Mouse (Mus musculus) G1E (cell line): ENCODE results near the gene Aurka. TPM values are rescaled to one million over a fixed set of nuclear protein-coding genes. Genes with fewer than 3 reads are reported as not detected.
A peak's percentile ranks its signal among the peaks of the same experiment; 100 is the strongest.

Experiments used
- ATAC-seq: 2 replicates; pipeline ENCODE4 v1.8.0; 2016; ENCODE audit warnings: mild to moderate bottlenecking; ENCODE audit not compliant: insufficient number of reproducible peaks, poor library complexity, low FRiP score, severe bottlenecking; ENCODE audit errors: extremely low read depth
- DNase-seq: peaks from one replicate; pipeline ENCODE4 v3.0.0; 2012; ENCODE audit warnings: low spot score
- H3K27me3 ChIP-seq: 2 replicates; pipeline ENCODE4 v1.6.1; 2012; ENCODE audit warnings: mild to moderate bottlenecking, low read length, inconsistent platforms; ENCODE audit not compliant: insufficient read depth
- H3K36me3 ChIP-seq: replicated peaks from 2 replicates; pipeline ENCODE3; 2012; ENCODE audit warnings: mild to moderate bottlenecking, inconsistent platforms
- H3K4me1 ChIP-seq: 2 replicates; pipeline ENCODE4 v1.6.1; 2012; ENCODE audit warnings: low read depth, low read length, inconsistent platforms, mixed read lengths; ENCODE audit not compliant: insufficient read depth
- H3K4me3 ChIP-seq: 2 replicates; pipeline ENCODE4 v1.5.1; 2012; ENCODE audit warnings: low read depth, mild to moderate bottlenecking, inconsistent platforms, low read length, moderate library complexity, mixed read lengths
- H3K9me3 ChIP-seq: replicated peaks from 2 replicates; pipeline ENCODE4 v1.6.1; 2012; ENCODE audit warnings: inconsistent platforms
- CTCF ChIP-seq: IDR thresholded peaks from 2 replicates; pipeline ENCODE4 v1.5.1; 2012; ENCODE audit warnings: low read depth, low read length, inconsistent platforms, mixed read lengths
- GATA1 ChIP-seq: IDR thresholded peaks from 2 replicates; pipeline ENCODE4 v1.6.1; 2012; ENCODE audit warnings: borderline replicate concordance, low read length, inconsistent platforms, mixed read lengths
- GATA2 ChIP-seq: IDR thresholded peaks from 2 replicates; pipeline ENCODE4 v1.6.1; 2012; ENCODE audit warnings: low read depth, low read length, inconsistent platforms, borderline replicate concordance
- POLR2AphosphoS5 ChIP-seq: IDR thresholded peaks from 2 replicates; pipeline ENCODE4 v1.6.1; 2012; ENCODE audit warnings: low read depth, low read length, inconsistent platforms; ENCODE audit not compliant: insufficient replicate concordance
- TAL1 ChIP-seq: conservative IDR thresholded peaks from 2 replicates; pipeline ENCODE4 v1.6.1; 2012; ENCODE audit warnings: low read depth, low read length, inconsistent platforms, mixed read lengths
- polyA plus RNA-seq: library from polyadenylated mRNA; stranded (reverse); fragments of >175 nt; gene quantifications from 2 replicates; pipeline ENCODE4 v1.2.3, GENCODE M21; 2012
- total RNA-seq, 2 experiments: library from RNA; stranded (forward) in 1 of 2; stranded (reverse) in 1 of 2; fragments of 200-1000 nt in 1 of 2; fragments of >200 nt in 1 of 2; fragmentation: Nextera tagmentation in 1 of 2; gene quantifications; 2 replicates each; pipeline ENCODE4 v1.2.3; 2014 to 2017

Gene Aurka
- total and polyA plus RNA-seq, 3 experiments: 22.0 to 159 (median 63.1) TPM

GRCm38 (mm10) chr2:172384715-172385114 is 14.4 kb upstream of the Aurka start:
- no peak overlapping the region for H3K4me3 ChIP-seq
- ATAC-seq (no peak), DNase-seq (no peak)
- H3K36me3 ChIP-seq: peaks cover 41% of the 10 kb centered on the region
- TF ChIP-seq TAL1: no peak
- TF ChIP-seq GATA2: no peak
- peaks cover 14% of the 10 kb centered on the region for H3K4me1 ChIP-seq
- H3K9me3 ChIP-seq: no peaks in the 10 kb centered on the region
- H3K27me3 ChIP-seq: no peaks in the 10 kb centered on the region

- DNase-seq: no peak
- ATAC-seq: no peak
- peaks cover 69% of the 10 kb centered on the region for H3K36me3 ChIP-seq
Measured at GRCm38 (mm10) chr2:172381898-172382297, 11.6 kb upstream of the Aurka start.

GRCm38 (mm10) chr2:172381341-172381740 is 11.0 kb upstream of the Aurka start:
- no peaks in the 10 kb centered on the region for H3K27me3 ChIP-seq
- H3K36me3 ChIP-seq: peaks cover 74% of the 10 kb centered on the region
- DNase-seq: no peak
- ATAC-seq: no peak
- no peak overlapping the region for H3K4me3 ChIP-seq
- H3K9me3 ChIP-seq: no peaks in the 10 kb centered on the region
- H3K4me1 ChIP-seq: peaks cover 29% of the 10 kb centered on the region
- TF ChIP-seq POLR2AphosphoS5 (no peak), GATA1 (no peak), GATA2 (no peak), CTCF (no peak), TAL1 (no peak)

More at GRCm38 (mm10) chr2:172381898-172382297, 11.6 kb upstream of the Aurka start:
- Histone ChIP-seq H3K27me3 (no peaks in the 10 kb centered on the region), H3K9me3 (no peaks in the 10 kb centered on the region), H3K4me3 (no peak overlapping the region), H3K4me1 (peaks cover 26% of the 10 kb centered on the region)
- no peak for TF ChIP-seq GATA1
- no peak for TF ChIP-seq CTCF
- TF ChIP-seq POLR2AphosphoS5: no peak
- no peak for TF ChIP-seq GATA2
- TF ChIP-seq TAL1: no peak

- no peak for ATAC-seq
Measured at GRCm38 (mm10) chr2:172380513-172380912, 10.2 kb upstream of the Aurka start.

GRCm38 (mm10) chr2:172378332-172378731 is 8.0 kb upstream of the Aurka start:
- H3K9me3 ChIP-seq: no peaks in the 10 kb centered on the region
- no peaks in the 10 kb centered on the region for H3K27me3 ChIP-seq
- peaks cover 48% of the 10 kb centered on the region for H3K4me1 ChIP-seq
- H3K4me3 ChIP-seq: no peak overlapping the region
- peak; percentile 72 for ATAC-seq
- no peak for TF ChIP-seq CTCF
- TF ChIP-seq GATA2: no peak
- TF ChIP-seq GATA1: no peak
- TF ChIP-seq POLR2AphosphoS5: no peak
- no peak for TF ChIP-seq TAL1
- no peak for DNase-seq
- peaks cover 98% of the 10 kb centered on the region for H3K36me3 ChIP-seq

More at GRCm38 (mm10) chr2:172380513-172380912, 10.2 kb upstream of the Aurka start:
- Histone ChIP-seq H3K27me3 (no peaks in the 10 kb centered on the region), H3K4me3 (peak overlapping the region; percentile 3; the same call in 1 of the 2 replicates), H3K9me3 (no peaks in the 10 kb centered on the region), H3K36me3 (peaks cover 83% of the 10 kb centered on the region), H3K4me1 (peaks cover 38% of the 10 kb centered on the region)
- TF ChIP-seq GATA1 (no peak), GATA2 (no peak), POLR2AphosphoS5 (no peak), CTCF (no peak), TAL1 (no peak)
- DNase-seq: no peak

- H3K4me3 ChIP-seq: no peak overlapping the region
- no peak for ATAC-seq
- peaks cover 61% of the 10 kb centered on the region for H3K4me1 ChIP-seq
- TF ChIP-seq GATA2: no peak
- TF ChIP-seq POLR2AphosphoS5: no peak
- no peak for TF ChIP-seq TAL1
- no peak for TF ChIP-seq GATA1
- no peak for TF ChIP-seq CTCF
- no peaks in the 10 kb centered on the region for H3K27me3 ChIP-seq
- H3K9me3 ChIP-seq: no peaks in the 10 kb centered on the region
- peaks cover 96% of the 10 kb centered on the region for H3K36me3 ChIP-seq
- DNase-seq: no peak
Measured at GRCm38 (mm10) chr2:172376999-172377515, 6.7 kb upstream of the Aurka start.

- TF ChIP-seq GATA2: no peak
- TF ChIP-seq TAL1: no peak
- no peak for TF ChIP-seq CTCF
- TF ChIP-seq POLR2AphosphoS5: no peak
- TF ChIP-seq GATA1: no peak
- Histone ChIP-seq H3K9me3 (no peaks in the 10 kb centered on the region), H3K4me1 (peaks cover 63% of the 10 kb centered on the region), H3K27me3 (no peaks in the 10 kb centered on the region), H3K36me3 (peaks cover 91% of the 10 kb centered on the region), H3K4me3 (no peak overlapping the region)
- DNase-seq (no peak), ATAC-seq (no peak)
Measured at GRCm38 (mm10) chr2:172376551-172376950, 6.2 kb upstream of the Aurka start.
